Mouse (Mus musculus) embryonic stem cell, embryonic (primary cell): ENCODE results near the gene Col6a1.

Source experiments
- CTCF ChIA-PET, 4 experiments: fragments of 300-600 bp in 2 of 4; fragments of 350-600 bp in 2 of 4; sonication (Branson Sonifier 250); formaldehyde crosslinking; loops; one replicate each; lab custom pipeline; 2022; ENCODE audit warnings: inconsistent platforms in 2 of 4; lab: Charles Lee
- POLR2A ChIA-PET, 4 experiments: fragments of 300-600 bp in 2 of 4; fragments of 350-600 bp in 2 of 4; sonication (Branson Sonifier 250); formaldehyde crosslinking; loops; one replicate each; lab custom pipeline; 2022; ENCODE audit warnings: antibody characterized with exemption in 4 of 4, inconsistent platforms in 1 of 4; lab: Charles Lee

Col6a1 gene

DNA sequence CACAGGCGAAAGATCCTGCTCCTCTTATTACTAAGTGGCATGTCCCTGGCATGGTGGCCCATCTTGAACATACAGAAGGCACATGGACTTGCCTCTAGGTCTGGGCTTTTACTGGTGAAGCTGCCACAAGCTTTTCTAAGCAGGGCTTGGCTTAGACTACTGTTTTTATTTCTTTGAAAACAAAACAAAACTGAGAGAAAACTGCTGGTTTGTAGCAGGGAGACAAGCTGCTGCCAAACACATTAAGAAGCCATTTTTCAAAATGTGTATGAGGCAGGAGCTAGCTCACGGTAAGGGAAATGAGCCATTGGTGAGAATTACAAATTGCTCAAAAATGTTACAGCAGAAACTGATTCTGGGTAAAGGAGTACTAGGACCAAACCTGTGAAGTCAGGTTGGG, 24.5 kb downstream of the Col6a1 start:
- ChIA-PET CTCF (no interaction called here), POLR2A (interaction anchor here in 1 of 4 experiments (1.8 kb wide), 1 partner anchor 27 kb away, joined by 4 read pairs; no protein-coding TSS in a partner anchor)

DNA sequence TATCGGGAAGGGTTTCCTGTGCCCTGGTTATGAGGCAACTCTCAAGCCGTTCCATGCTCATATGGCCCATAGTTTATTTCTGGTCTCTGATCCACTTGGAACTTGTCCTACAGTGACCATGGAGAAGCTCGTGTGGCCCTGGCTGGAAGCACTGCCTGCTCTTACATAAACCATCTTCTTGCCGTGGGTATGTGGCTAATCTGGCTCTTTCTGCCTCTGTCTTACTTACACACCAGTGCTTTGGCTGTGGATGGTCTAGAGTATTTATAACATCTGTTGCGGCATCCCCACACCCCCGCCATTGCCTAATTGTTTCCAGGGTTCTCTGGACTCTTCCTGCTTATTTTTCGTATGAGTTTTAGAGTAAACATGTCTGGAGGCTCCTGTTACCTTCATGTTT, 26.2 kb downstream of the Col6a1 start:
- ChIA-PET CTCF (no interaction called here), POLR2A (interaction anchor here in 1 of 4 experiments (0.6 kb wide), 1 partner anchor 268 kb away, joined by 3 read pairs; no protein-coding TSS in a partner anchor)

DNA sequence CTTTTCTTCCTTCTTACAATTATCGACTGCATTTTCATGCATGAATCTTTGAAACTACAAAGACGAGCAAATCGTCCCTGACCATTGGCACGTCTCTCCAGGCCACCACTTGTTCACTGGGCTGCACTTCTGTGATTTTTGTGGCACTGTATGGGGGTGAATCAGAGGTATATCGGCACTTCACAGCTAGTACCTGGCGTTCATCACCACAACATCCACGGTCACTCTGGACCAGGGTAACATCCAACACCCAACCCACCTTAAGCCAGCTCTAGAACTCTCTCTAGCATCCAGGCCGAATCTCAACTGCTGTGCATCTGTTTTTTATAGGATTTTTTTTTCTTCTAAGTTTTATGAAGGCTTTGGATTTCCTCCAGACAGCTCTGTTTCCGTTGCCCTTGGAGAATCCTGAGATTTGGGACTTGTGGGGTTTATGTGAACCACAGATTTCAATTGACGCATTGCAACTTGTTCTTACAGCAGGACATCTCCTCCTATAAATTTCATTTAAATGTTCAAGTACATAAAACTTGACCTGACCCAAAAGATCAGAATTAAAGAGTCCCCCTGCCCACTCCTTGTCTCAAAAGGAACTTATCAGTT, 30.6 kb downstream of the Col6a1 start:
- ChIA-PET POLR2A (interaction anchor here in 1 of 4 experiments (0.6 kb wide), 1 partner anchor 1241 kb away, joined by 3 read pairs; no protein-coding TSS in a partner anchor), CTCF (no interaction called here)

DNA sequence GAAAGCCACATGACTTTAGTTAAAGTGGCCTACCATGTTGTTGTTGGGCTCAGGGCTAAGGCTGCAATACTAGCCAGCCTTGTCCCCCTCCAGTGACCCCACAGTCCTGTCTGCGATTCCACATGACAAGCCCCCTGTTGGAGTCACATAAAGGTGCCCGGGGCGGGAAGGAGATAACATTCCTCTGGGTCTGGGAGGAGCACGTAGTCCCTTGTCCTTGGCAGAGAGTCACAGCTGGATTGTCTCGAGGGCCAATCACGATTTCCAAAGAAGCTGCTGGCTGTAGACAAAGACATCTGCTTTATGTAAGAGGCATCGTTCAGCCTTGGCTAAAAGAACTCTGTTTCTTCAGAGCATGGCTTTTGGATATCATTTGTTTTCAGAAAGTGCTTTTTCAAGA, 31.2 kb downstream of the Col6a1 start:
- ChIA-PET CTCF (no interaction called here), POLR2A (interaction anchor here in 1 of 4 experiments (0.6 kb wide), 1 partner anchor 1242 kb away, joined by 3 read pairs; no protein-coding TSS in a partner anchor)

DNA sequence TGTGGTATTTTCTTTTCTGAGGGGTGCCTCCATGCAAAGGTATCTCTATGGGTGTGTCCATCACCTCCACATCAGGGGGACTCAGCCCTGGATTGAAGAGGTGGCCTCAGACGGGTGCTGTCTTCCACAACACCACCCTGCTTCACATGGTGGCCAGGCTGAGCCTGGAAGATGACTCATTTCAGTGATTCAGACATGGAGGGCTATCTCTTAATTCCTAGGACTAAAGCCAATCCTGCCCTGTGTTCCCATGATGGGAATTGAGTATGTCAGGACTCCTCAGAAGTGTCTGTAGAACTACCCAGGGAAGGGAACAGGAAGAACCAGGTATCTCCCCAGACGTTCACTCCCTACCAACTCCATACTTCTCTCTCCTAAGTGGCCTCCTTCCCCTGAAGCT, 32.5 kb downstream of the Col6a1 start:
- POLR2A ChIA-PET: interaction anchor here in 1 of 4 experiments (0.6 kb wide), 1 partner anchor 45 kb away, joined by 3 read pairs; no protein-coding TSS in a partner anchor
- CTCF ChIA-PET: interaction anchor here in 1 of 4 experiments (0.6 kb wide), 1 partner anchor 756 kb away, joined by 6 read pairs; no protein-coding TSS in a partner anchor

DNA sequence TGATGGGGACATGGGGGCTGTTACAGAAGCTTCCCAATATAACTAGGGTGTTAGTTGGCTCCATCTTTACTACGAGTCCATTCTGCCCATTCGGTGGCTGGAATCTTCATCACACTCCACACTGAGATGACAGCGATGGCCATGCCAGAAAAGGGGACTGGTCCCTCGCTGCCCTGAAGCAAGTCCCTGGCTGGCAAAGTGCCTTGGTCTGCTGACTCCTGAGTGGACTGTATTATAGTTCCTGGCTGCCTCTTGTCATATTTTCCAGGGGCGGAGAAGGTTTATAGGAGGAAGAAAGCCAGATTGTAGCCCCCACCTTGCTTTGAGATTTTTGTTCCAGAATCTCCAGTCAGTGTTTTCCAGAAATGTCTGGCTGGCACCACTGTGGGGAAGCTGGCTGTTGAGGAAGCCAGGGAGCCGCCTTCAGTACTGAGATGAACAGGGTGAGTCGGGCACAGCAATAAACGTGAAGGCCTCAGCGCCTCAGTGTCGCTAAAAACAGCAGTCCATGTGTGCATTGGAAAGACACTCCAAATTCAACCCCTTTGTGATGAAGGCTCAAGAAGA, 40.4 kb downstream of the Col6a1 start:
- ChIA-PET POLR2A (no interaction called here), CTCF (no interaction called here)

DNA sequence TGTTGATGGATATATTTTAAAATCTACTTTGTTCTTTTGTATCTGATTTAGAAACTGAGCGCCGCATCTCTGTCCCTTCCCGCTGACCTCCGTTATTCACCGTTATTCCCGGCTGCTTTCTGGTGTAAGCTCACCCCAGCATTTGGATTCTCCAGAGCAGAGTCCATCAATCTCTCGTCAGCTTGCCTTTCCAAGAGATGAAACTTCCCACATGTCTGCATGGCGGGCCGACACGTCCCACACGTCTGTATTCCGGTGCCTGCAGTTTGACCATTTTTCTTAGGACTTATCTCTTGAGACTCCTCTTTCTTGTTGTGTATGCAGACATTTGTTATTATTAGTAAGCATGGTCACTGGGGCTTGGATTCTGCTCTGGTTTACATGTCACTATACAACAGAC, 42.0 kb downstream of the Col6a1 start:
- POLR2A ChIA-PET: interaction anchor here in 1 of 4 experiments (1.2 kb wide), 1 partner anchor 14 kb away, joined by 3 read pairs; no protein-coding TSS in a partner anchor
- CTCF ChIA-PET: interaction anchor here in 1 of 4 experiments (0.6 kb wide), 1 partner anchor 306 kb away, joined by 5 read pairs; no protein-coding TSS in a partner anchor

DNA sequence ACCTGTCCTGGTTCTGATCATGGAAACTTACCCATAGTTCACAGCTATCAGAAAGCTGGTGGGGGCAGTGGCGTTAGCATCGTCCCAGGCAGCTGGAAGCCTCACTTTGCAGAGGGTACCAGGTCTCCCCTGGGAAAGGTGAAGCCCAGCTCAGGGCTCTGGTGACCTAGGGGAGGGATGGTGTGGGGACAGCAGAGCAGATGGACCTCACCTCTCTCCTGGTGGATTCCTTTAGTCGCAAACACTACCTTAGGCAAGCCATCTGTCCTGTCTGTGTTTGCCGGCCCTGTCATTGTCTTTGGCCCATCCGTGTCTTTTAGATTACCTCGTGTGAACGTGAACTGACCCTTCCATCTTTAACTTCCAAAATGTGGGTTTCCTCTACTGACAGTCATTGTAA, 42.5 kb downstream of the Col6a1 start:
- ChIA-PET CTCF (no interaction called here), POLR2A (no interaction called here)

DNA sequence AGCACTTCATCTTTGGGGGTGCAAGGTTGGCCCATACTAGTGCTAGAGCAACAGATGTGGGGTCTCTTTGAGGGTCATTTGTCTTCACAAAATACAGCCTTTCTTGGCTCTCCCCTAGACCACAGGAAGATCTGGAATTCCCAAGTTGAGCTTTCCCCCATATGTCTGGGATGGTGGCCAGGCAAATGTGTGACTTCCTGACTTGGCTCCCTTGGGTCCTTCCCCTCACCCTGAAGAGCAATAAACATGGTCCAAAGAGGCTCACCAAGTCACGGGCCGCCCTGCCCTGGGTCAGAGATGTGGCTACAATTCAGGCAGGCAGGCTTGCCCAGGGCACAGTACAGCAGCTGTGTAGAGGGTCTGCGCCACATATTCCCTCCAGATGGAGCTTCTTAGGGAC, 44.1 kb downstream of the Col6a1 start:
- POLR2A ChIA-PET: interaction anchor here in 1 of 4 experiments (0.7 to 1.1 kb wide), 2 partner anchors 82 to 1013 kb away, joined by 3 read pairs; no protein-coding TSS in a partner anchor

DNA sequence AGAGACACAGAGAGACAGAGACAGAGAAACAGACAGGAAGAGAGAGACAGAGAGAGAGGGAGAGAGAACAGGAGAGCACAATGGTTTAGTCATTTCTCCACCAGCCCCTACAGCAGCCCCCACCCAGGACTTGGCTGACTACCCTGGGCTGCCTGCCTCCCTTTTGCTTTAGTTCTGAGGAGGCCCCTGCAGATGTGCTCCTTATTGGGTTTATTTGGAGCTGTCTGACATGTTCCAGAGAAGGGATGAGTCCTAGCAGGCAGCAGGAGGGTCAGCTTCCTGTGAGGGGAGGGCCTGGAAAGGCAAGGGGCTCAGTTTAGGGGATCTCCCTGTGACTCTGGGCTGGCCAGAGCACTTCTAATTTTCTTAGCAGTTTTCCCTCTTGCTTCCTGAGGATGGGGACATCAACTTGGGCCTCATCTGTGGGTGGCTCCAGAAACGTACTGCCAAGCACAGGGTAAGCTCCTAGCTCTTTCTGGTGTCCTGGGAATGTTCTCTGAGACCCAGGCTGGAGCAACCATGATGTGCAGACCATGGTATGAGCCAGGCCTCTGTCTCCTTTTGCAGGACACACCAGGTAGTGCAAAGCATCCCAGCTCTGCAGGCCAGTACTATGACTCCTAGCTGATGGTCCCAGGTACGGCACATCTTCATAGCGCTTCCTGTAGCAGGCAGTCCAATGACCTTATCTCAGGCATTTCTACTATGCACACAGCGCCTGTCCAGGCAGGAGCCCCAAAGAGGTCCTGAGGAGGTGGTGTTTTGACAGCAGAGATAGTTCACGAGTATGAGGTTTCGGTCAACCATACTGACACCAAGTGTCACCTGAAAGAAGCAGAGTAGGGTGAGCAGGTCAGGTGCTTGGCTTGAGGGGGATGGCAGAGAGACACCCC, 45.0 kb downstream of the Col6a1 start:
- CTCF ChIA-PET: no interaction called here

More for the DNA sequence above, 44.1 kb downstream of the Col6a1 start:
- CTCF ChIA-PET: no interaction called here

DNA sequence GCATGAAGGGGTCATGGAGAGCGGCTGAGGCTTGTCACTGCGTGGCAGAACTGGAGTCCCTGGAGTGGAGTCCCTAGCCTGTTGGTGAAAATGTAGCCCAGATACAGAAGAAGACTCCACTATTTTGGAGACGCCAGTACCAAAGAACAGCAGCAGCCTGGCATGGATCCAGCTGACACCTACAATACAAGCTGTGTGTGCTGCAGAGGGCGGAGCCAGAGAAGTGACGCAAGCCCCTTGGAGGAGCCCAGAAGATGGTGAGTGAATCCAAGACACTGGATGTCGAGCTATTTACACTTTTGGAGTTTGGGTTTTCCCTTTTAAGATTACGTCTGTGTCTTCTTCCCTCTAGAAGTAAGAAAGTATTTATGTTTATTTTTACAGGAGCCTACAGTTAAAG, 47.8 kb downstream of the Col6a1 start:
- ChIA-PET CTCF (no interaction called here), POLR2A (interaction anchor here in 1 of 4 experiments (0.6 kb wide), 1 partner anchor 93 kb away, joined by 3 read pairs; no protein-coding TSS in a partner anchor)

More for the DNA sequence above, 45.0 kb downstream of the Col6a1 start:
- POLR2A ChIA-PET: interaction anchor here in 1 of 4 experiments (1.5 kb wide), 1 partner anchor 15 kb away, joined by 3 read pairs; no protein-coding TSS in a partner anchor

DNA sequence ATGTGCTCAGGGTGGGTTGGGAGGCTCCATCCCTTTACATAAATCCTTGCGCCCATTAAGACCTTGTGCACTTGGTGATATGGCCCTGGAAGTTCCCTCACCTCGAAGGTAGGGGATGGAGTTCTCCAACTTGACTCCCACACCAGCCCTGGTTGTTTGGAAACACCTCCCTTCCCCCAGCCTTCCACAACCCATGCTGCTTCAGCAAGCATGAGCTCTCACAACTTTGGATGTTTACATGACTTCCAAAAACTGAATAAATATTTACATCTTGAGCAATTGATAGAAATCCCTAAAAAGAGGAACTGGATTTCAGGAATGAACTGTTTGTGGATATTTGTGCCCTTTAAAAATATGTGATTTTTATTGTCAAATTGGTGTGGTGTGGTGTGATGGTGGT, 50.7 kb downstream of the Col6a1 start:
- ChIA-PET CTCF (no interaction called here), POLR2A (interaction anchor here in 1 of 4 experiments (1.0 kb wide), 1 partner anchor 12 kb away, joined by 3 read pairs; no protein-coding TSS in a partner anchor)

DNA sequence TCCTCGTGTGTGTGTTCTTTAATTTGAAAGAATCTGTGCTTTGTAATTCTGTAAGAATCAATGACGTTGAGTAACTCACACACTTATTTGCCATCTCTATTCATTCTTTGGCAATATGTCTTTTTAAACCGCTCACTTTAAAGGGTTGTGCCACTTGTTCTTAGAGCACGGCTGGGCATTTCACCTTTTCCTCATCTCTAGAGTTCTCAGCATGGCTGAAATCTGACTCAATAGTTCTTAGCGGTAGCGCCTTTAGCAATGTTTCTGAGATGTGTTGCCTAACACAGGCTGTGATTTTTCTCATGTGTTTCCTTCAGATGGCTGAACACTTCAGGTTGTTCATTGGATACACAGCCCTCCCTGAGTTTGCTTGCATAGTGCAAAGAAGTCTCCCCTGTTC, 51.4 kb downstream of the Col6a1 start:
- ChIA-PET CTCF (no interaction called here), POLR2A (interaction anchor here in 1 of 4 experiments (0.5 kb wide), 1 partner anchor 303 kb away, joined by 3 read pairs; no protein-coding TSS in a partner anchor)

DNA sequence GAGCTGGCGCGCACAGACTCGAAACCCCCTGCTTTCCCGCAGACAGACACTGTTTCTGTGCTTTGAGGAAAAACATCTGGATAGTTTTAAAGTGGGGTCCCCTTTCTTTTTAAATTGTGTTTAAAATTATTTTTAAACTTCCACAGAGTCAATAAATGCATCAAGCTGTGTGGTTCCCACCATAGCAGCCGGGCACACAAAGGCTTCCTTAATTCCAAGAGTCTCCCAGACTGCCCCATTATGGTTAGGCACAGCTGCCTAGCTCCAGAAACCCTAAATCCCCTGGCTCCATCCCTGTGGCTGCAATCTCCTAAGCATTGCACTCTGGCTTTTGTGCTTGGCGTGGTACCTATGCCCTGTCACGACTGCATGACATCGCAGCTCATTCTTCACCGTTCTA, 54.0 kb downstream of the Col6a1 start:
- ChIA-PET CTCF (no interaction called here), POLR2A (no interaction called here)

DNA sequence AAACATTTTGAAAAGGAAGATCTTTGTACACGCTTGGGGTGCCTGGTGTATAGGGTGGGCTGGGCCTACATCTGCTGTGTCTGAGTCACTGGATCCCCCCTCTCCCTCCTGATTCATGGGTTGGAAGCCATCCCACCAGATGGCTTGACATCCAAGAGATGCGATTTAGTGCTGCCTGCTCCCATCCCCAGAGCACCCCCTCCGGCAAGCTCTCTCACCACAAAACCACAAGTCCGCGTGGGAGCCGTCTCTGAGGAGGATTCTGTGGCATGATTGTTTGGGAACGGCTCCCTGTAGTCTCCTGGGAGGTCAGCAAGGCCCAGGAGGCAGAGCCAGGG, 57.1 kb downstream of the Col6a1 start:
- CTCF ChIA-PET: no interaction called here
- POLR2A ChIA-PET: no interaction called here

DNA sequence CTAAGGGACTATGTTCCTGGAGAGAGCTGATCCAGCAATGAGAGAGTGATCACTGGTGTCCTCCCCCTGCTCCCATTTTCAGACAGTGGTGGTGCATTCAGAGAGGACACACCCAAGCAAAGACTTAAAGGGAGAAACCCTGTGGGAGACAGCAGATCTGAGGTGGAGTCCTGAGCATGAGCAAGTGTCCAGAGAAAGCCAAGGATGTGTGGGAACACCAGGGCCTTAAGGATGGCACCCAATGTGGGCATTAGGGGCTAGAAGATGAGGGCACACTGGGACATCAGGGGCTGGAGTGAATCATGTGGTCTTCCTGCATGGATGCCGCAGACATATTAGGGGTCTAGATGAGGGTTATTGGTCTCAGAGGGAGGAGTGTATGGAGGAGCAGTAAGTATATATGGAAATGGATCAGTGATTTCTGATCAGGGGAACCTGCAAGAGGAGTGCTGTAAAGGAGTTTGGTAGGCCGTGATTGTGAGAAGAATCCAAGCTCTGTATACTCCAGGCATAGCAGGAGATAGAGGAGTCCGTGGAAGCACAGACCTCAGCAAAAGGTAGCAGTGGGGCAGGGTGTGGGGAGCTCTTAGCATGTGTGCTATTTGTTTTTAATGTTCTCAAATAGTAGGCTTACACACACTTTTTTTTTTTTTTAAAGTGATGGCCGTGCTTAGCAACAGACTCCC, 57.6 kb downstream of the Col6a1 start:
- CTCF ChIA-PET: no interaction called here
- POLR2A ChIA-PET: no interaction called here

DNA sequence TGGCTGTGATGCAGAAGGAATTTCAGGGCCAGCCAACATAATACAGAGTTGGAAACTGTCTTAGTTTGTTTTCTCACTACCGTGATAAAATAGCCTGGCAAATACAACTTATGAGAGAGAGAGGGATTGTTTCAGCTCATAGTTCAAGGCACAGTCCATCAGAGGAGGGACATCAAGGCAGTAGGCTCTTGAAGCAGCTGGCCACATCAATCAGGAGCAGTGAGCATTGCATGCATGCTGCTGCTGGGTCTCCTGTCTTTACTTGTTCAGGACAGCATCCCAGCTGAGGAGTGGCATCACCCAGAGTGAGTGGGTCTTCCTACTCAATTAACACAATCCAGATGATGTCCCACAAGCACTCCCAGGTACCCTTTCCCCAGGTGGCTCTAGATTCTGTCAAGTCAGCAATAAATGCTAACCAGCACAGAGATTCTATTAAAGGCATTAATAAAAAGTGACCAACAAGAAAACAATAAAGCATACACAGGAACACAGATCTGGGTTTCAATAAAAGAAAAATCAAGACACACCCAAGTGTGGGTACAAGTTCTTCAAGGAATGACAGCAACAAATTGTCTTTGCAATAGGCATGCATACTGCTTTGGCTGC, 58.7 kb downstream of the Col6a1 start:
- ChIA-PET POLR2A (interaction anchor here in 1 of 4 experiments (2.9 kb wide), 1 partner anchor 57 kb away, joined by 11 read pairs; no protein-coding TSS in a partner anchor), CTCF (no interaction called here)

DNA sequence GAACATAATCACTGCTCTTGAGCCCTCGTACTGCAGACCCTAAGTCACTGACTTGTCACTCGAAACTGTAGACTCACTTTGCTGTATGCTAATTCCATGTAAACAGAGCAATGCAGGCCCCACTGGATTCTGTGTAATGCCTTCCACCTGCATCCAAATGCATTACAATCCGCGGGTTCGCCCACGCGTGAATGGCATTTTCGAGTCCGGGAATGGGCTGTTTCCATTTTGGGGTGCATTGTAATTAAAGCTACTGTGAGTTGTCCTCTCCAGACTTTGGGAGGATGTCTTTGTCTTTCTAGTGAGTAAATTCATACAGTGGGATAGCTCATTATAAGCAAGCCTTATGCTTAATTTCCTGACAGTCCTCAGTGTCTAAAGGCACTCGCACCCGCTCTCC, 60.4 kb downstream of the Col6a1 start:
- ChIA-PET POLR2A (interaction anchor here in 2 of 4 experiments (0.6 to 2.9 kb wide), 3 partner anchors 27 to 308 kb away, joined by 3 to 11 read pairs (median 3); no protein-coding TSS in a partner anchor), CTCF (interaction anchor here in 1 of 4 experiments (0.6 kb wide), 1 partner anchor 73 kb away, joined by 4 read pairs; no protein-coding TSS in a partner anchor)
